Mouse (Mus musculus): ENCODE data around the gene Sowahc. TPM values are rescaled to one million over a fixed set of nuclear protein-coding genes. Genes with fewer than 3 reads are reported as not detected.

Sowahc gene
- polyA plus RNA-seq, 1 experiment from 2014 or later: 18.8 TPM

DNA sequence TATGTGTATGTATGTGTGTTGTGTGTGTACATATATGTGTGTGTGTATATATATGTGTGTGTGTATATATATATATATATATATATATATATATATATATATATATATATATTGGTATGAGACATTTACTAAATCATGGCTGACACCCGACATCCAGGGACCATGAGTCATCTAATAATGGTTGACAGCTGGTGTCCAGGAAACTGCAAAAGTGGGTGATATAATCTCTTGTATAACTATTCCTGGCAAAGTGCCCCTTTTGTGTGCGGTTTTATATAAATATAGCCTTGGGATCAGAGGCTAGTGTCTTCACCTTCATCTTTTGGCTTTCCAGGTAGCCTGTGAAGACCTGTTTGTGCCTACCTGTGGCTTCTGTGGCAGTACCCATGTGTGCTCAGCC, 28.9 kb downstream of the Sowahc start:
- no peaks in the 10 kb centered on the region for H3K4me1 ChIP-seq (replicated peaks; ENCODE audit: control insufficient read depth, insufficient read depth, low read length)
- H3K4me3 ChIP-seq (replicated peaks; ENCODE audit: low read length): no peak overlapping the region
- H3K36me3 ChIP-seq (replicated peaks; ENCODE audit: control insufficient read depth, insufficient read depth): no peaks in the 10 kb centered on the region
- no peaks in the 10 kb centered on the region for H3K9me3 ChIP-seq (ENCODE audit: control insufficient read depth, low read length)
- DNase-seq (ENCODE audit: low spot score) (no peak), ATAC-seq (ENCODE audit: low FRiP score) (no peak)
- WGBS: 87% methylated on average over 2 of the region's 2 CpGs
- H3K27ac ChIP-seq: no peak overlapping the region
- no peaks in the 10 kb centered on the region for H3K27me3 ChIP-seq (ENCODE audit: control insufficient read depth, insufficient read depth, low read length)
- no peak overlapping the region for H3K4me2 ChIP-seq (replicated peaks)
- no peak overlapping the region for H3K9ac ChIP-seq

DNA sequence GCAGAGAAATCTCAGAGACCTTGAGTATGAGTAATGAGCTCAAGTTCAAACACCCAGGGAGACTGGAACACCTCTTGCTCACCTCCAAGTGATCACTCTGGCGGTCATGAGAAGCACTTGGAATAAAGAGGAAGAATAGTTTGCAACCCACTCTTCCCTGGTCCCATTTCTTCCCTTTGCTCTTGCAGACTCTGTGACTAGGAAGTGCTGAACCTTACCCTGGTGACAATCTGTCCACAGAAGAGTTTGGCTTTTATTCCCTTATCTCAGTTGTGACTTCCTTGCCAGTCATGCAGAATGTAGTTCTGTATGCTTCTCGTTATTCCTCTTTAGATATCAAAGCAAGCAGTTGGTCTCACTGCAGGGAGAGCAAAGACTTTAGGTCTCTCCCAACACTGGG, 30.2 kb downstream of the Sowahc start:
- Histone ChIP-seq H3K36me3 (replicated peaks; ENCODE audit: control insufficient read depth, insufficient read depth) (no peaks in the 10 kb centered on the region), H3K4me2 (replicated peaks) (no peak overlapping the region), H3K9ac (no peak overlapping the region), H3K27ac (no peak overlapping the region), H3K9me3 (ENCODE audit: control insufficient read depth, low read length) (no peaks in the 10 kb centered on the region), H3K4me1 (replicated peaks; ENCODE audit: control insufficient read depth, insufficient read depth, low read length) (no peaks in the 10 kb centered on the region), H3K27me3 (ENCODE audit: control insufficient read depth, insufficient read depth, low read length) (no peaks in the 10 kb centered on the region), H3K4me3 (replicated peaks; ENCODE audit: low read length) (no peak overlapping the region)
- DNase-seq (ENCODE audit: low spot score): no peak
- no peak for ATAC-seq (ENCODE audit: low FRiP score)
- WGBS: 88% methylated on average over 2 of the region's 2 CpGs

- H3K36me3 ChIP-seq (replicated peaks; ENCODE audit: control insufficient read depth, insufficient read depth): no peaks in the 10 kb centered on the region
- H3K4me2 ChIP-seq (replicated peaks): no peak overlapping the region
- no peak for ATAC-seq (ENCODE audit: low FRiP score)
- H3K9me3 ChIP-seq (ENCODE audit: control insufficient read depth, low read length): no peaks in the 10 kb centered on the region
- H3K4me3 ChIP-seq (replicated peaks; ENCODE audit: low read length): no peak overlapping the region
- WGBS: 83% methylated on average over 8 of the region's 8 CpGs
- no peak overlapping the region for H3K27ac ChIP-seq
- no peaks in the 10 kb centered on the region for H3K27me3 ChIP-seq (ENCODE audit: control insufficient read depth, insufficient read depth, low read length)
- no peaks in the 10 kb centered on the region for H3K4me1 ChIP-seq (replicated peaks; ENCODE audit: control insufficient read depth, insufficient read depth, low read length)
- no peak for DNase-seq (ENCODE audit: low spot score)
- no peak overlapping the region for H3K9ac ChIP-seq
Observed at GRCm38 (mm10) chr10:59252396-59252795, 30.6 kb downstream of the Sowahc start.

DNA sequence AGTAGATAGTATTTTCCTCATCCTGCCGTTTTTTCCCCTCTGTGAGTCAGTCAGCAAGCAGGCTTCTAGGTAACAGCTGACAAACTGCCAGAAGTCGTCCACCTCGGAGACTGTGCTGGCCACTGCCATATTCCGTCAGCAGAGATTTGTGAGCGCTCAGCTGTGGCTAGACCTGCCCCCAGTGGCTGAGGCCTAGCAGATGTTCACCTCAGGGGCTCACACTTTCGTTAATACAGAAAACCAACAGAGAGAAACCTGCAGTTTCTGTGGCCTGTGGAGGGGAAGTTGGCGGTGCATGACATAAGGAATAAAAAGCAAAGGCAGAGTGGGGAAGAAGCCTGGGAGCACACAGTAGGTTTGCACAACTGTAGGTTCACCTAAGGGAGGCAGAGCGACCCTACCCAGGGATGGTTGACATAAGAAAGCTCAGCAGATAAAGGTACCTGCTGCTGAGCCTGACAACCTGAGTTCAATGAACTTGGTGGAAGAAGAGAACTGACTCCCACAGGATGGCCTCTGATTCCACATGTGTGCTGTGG, 31.9 kb downstream of the Sowahc start:
- H3K27me3 ChIP-seq (ENCODE audit: control insufficient read depth, insufficient read depth, low read length): no peaks in the 10 kb centered on the region
- H3K9me3 ChIP-seq (ENCODE audit: control insufficient read depth, low read length): no peaks in the 10 kb centered on the region
- H3K36me3 ChIP-seq (replicated peaks; ENCODE audit: control insufficient read depth, insufficient read depth): no peaks in the 10 kb centered on the region
- no peak overlapping the region for H3K9ac ChIP-seq
- no peak overlapping the region for H3K4me3 ChIP-seq (replicated peaks; ENCODE audit: low read length)
- ATAC-seq (ENCODE audit: low FRiP score) (no peak), DNase-seq (ENCODE audit: low spot score) (no peak)
- H3K27ac ChIP-seq: no peak overlapping the region
- WGBS: 69% methylated on average over 8 of the region's 8 CpGs
- no peaks in the 10 kb centered on the region for H3K4me1 ChIP-seq (replicated peaks; ENCODE audit: control insufficient read depth, insufficient read depth, low read length)
- no peak overlapping the region for H3K4me2 ChIP-seq (replicated peaks)

DNA sequence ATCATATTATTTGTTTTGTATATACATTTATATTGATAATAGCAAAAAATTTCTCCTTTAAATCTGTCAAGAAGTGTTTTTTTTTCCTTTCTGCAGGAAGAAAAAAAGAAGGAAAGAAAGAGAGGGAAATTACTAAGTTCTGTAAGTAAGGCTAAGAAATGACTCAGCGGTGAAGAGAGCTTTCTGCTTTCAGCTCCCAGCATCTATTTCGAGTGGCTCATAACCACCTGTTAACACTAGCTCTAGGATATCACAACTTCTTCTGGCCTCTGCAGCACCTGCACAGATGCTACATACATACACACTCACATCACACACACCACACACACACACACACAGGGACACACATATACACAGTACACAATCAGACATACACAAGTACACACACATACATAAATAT, 34.8 kb downstream of the Sowahc start:
- Histone ChIP-seq H3K27me3 (ENCODE audit: control insufficient read depth, insufficient read depth, low read length) (no peaks in the 10 kb centered on the region), H3K36me3 (replicated peaks; ENCODE audit: control insufficient read depth, insufficient read depth) (no peaks in the 10 kb centered on the region), H3K9ac (no peak overlapping the region), H3K9me3 (ENCODE audit: control insufficient read depth, low read length) (no peaks in the 10 kb centered on the region), H3K4me2 (replicated peaks) (no peak overlapping the region), H3K4me1 (replicated peaks; ENCODE audit: control insufficient read depth, insufficient read depth, low read length) (no peaks in the 10 kb centered on the region), H3K4me3 (replicated peaks; ENCODE audit: low read length) (no peak overlapping the region), H3K27ac (no peak overlapping the region)
- DNase-seq (ENCODE audit: low spot score) (no peak), ATAC-seq (ENCODE audit: low FRiP score) (no peak)
- WGBS: 95% methylated on average over 2 of the region's 2 CpGs

- Histone ChIP-seq H3K4me3 (replicated peaks; ENCODE audit: low read length) (no peak overlapping the region), H3K9ac (no peak overlapping the region), H3K36me3 (replicated peaks; ENCODE audit: control insufficient read depth, insufficient read depth) (no peaks in the 10 kb centered on the region), H3K4me2 (replicated peaks) (no peak overlapping the region), H3K27me3 (ENCODE audit: control insufficient read depth, insufficient read depth, low read length) (no peaks in the 10 kb centered on the region), H3K27ac (no peak overlapping the region), H3K4me1 (replicated peaks; ENCODE audit: control insufficient read depth, insufficient read depth, low read length) (no peaks in the 10 kb centered on the region), H3K9me3 (ENCODE audit: control insufficient read depth, low read length) (no peaks in the 10 kb centered on the region)
- ATAC-seq (ENCODE audit: low FRiP score) (no peak), DNase-seq (ENCODE audit: low spot score) (no peak)
- WGBS: 82% methylated on average over 6 of the region's 6 CpGs
Observed at GRCm38 (mm10) chr10:59259572-59259971, 37.8 kb downstream of the Sowahc start.

DNA sequence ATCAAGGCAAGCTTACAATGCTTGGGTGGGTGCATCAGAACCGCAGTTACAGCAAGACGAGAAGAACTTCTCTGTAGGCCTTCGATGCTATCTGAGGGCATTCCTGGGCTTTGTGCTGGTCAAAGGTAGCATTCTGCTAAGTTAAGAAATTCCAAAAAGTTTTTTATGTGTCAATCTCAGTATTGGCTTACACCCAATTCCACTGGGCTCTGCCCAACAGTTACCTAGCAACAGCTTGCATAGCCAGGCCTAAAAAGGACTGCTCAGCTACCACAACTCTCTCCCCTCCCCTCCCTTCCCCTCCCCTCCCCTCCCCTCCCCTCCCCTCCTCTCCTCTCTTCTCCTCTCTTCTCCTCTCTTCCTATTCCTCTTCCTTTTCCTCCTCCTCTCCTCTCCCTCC, 39.9 kb downstream of the Sowahc start:
- Histone ChIP-seq H3K27ac (no peak overlapping the region), H3K4me2 (replicated peaks) (no peak overlapping the region), H3K4me3 (replicated peaks; ENCODE audit: low read length) (no peak overlapping the region), H3K27me3 (ENCODE audit: control insufficient read depth, insufficient read depth, low read length) (no peaks in the 10 kb centered on the region), H3K9me3 (ENCODE audit: control insufficient read depth, low read length) (no peaks in the 10 kb centered on the region), H3K4me1 (replicated peaks; ENCODE audit: control insufficient read depth, insufficient read depth, low read length) (no peaks in the 10 kb centered on the region), H3K9ac (no peak overlapping the region), H3K36me3 (replicated peaks; ENCODE audit: control insufficient read depth, insufficient read depth) (no peaks in the 10 kb centered on the region)
- WGBS: 49% methylated on average over 3 of the region's 3 CpGs
- ATAC-seq (ENCODE audit: low FRiP score) (0 out of 2 replicates have a peak, but pooled peaks have one; percentile 40), DNase-seq (ENCODE audit: low spot score) (no peak)

DNA sequence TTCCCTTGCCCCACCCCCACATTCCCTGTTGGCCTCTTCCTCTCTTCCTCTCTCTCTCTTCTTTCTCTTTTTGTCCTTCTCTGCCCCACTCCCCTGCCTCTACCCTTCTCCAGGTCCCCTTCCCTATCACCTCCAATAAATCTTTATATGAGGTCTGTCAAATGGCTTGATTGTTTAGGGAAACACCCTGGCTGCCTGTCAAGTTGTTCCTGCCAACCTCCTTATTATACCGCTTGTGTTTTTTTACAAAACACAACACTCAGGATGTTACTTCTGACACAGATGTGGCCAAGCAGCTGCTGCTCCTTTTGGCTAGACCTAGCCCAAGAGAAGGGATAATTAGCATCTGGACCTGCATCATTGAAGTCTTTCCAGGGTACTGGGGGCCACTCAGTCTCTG, 40.3 kb downstream of the Sowahc start:
- no peak for DNase-seq (ENCODE audit: low spot score)
- no peak overlapping the region for H3K27ac ChIP-seq

DNA sequence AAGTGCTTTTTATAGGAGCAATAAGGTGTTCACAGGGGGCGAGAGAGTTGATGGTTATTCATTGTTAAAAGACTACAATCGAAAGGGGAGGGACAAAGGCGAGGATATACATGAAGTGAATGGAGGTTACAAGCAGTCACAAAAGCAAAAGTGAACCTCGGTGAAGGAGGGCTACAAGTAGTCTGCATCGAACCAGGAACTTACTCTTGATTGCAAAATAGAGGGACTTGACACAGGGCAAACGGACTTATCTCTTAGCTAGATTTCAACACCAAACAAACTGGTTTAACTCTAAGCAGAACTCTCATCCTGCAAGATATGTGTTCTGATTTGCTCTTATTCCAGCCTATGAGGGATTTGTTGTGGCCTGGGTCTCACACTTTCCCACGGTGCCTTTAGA, 41.2 kb downstream of the Sowahc start:
- H3K27me3 ChIP-seq (ENCODE audit: control insufficient read depth, insufficient read depth, low read length): no peaks in the 10 kb centered on the region
- no peaks in the 10 kb centered on the region for H3K36me3 ChIP-seq (replicated peaks; ENCODE audit: control insufficient read depth, insufficient read depth)
- no peak overlapping the region for H3K4me2 ChIP-seq (replicated peaks)
- 57% methylated on average over 7 of the region's 7 CpGs for WGBS
- no peaks in the 10 kb centered on the region for H3K9me3 ChIP-seq (ENCODE audit: control insufficient read depth, low read length)
- H3K27ac ChIP-seq: no peak overlapping the region
- H3K4me1 ChIP-seq (replicated peaks; ENCODE audit: control insufficient read depth, insufficient read depth, low read length): no peaks in the 10 kb centered on the region
- H3K9ac ChIP-seq: no peak overlapping the region
- no peak overlapping the region for H3K4me3 ChIP-seq (replicated peaks; ENCODE audit: low read length)
- no peak for ATAC-seq (ENCODE audit: low FRiP score)
- no peak for DNase-seq (ENCODE audit: low spot score)

More for the DNA sequence above, 40.3 kb downstream of the Sowahc start:
- Histone ChIP-seq H3K4me1 (replicated peaks; ENCODE audit: control insufficient read depth, insufficient read depth, low read length) (no peaks in the 10 kb centered on the region), H3K9me3 (ENCODE audit: control insufficient read depth, low read length) (no peaks in the 10 kb centered on the region), H3K4me3 (replicated peaks; ENCODE audit: low read length) (no peak overlapping the region), H3K9ac (no peak overlapping the region), H3K4me2 (replicated peaks) (no peak overlapping the region), H3K36me3 (replicated peaks; ENCODE audit: control insufficient read depth, insufficient read depth) (no peaks in the 10 kb centered on the region), H3K27me3 (ENCODE audit: control insufficient read depth, insufficient read depth, low read length) (no peaks in the 10 kb centered on the region)
- ATAC-seq (ENCODE audit: low FRiP score): no peak
- WGBS: 85% methylated on average over 1 of the region's 1 CpGs

- Histone ChIP-seq H3K36me3 (replicated peaks; ENCODE audit: control insufficient read depth, insufficient read depth) (no peaks in the 10 kb centered on the region), H3K9me3 (ENCODE audit: control insufficient read depth, low read length) (no peaks in the 10 kb centered on the region), H3K9ac (no peak overlapping the region), H3K4me1 (replicated peaks; ENCODE audit: control insufficient read depth, insufficient read depth, low read length) (no peaks in the 10 kb centered on the region), H3K4me2 (replicated peaks) (no peak overlapping the region), H3K27ac (no peak overlapping the region), H3K27me3 (ENCODE audit: control insufficient read depth, insufficient read depth, low read length) (no peaks in the 10 kb centered on the region), H3K4me3 (replicated peaks; ENCODE audit: low read length) (no peak overlapping the region)
- 88% methylated on average over 7 of the region's 7 CpGs for WGBS
- ATAC-seq (ENCODE audit: low FRiP score) (no peak), DNase-seq (ENCODE audit: low spot score) (no peak)
Observed at GRCm38 (mm10) chr10:59265067-59265466, 43.3 kb downstream of the Sowahc start.
